Mouse (Mus musculus) kidney, embryonic 16.5 days (tissue): ENCODE measurements around the gene Ccdc187. TPM values are rescaled to one million over a fixed set of nuclear protein-coding genes. Genes with fewer than 3 reads are reported as not detected.

ENCODE experiments used
- ATAC-seq: fragments of 200-750 bp; cut with Nextera tagmentation; 2 replicates; pipeline ENCODE4 v1.8.0; 2017; ENCODE audit warnings: moderate TSS enrichment; ENCODE audit not compliant: low FRiP score, low TSS enrichment
- H3K27ac ChIP-seq: fragments of 300-500 bp; sonication (generic); 2 replicates; pipeline ENCODE4 v1.5.1; 2014; ENCODE audit warnings: low read length
- H3K27me3 ChIP-seq: fragments of 300-500 bp; sonication (generic); 2 replicates; pipeline ENCODE4 v1.6.1; 2014; ENCODE audit warnings: low read length, control low read depth, mixed read lengths; ENCODE audit not compliant: insufficient read depth
- H3K36me3 ChIP-seq: fragments of 300-500 bp; sonication (generic); 2 replicates; pipeline ENCODE4 v1.6.1; 2014; ENCODE audit warnings: low read length, control low read depth, mixed read lengths; ENCODE audit not compliant: insufficient read depth
- H3K4me1 ChIP-seq: fragments of 300-500 bp; sonication (generic); 2 replicates; pipeline ENCODE4 v1.6.1; 2014; ENCODE audit warnings: low read length, control low read depth, mixed read lengths; ENCODE audit not compliant: insufficient read depth
- H3K4me2 ChIP-seq: fragments of 300-500 bp; sonication (generic); replicated peaks from 2 replicates; pipeline ENCODE4 v1.6.1; 2014; ENCODE audit warnings: low read depth, low read length
- H3K4me3 ChIP-seq: fragments of 300-500 bp; sonication (generic); 2 replicates; pipeline ENCODE4 v1.5.1; 2014; ENCODE audit warnings: mild to moderate bottlenecking, low read length
- H3K9ac ChIP-seq: fragments of 300-500 bp; sonication (generic); replicated peaks from 2 replicates; pipeline ENCODE4 v1.6.1; 2014; ENCODE audit warnings: low read length
- H3K9me3 ChIP-seq: fragments of 300-500 bp; sonication (generic); 2 replicates; pipeline ENCODE4 v1.6.1; 2016; ENCODE audit warnings: low read length, control low read depth
- WGBS: fragments of 180-500 bp; shearing (Covaris S2); extraction: QIAGEN DNeasy Blood & Tissue Kit; methylation state at CpG from one replicate; pipeline ENCODE4 v1.1.7; 2014; 5-methylcytosine and 5-hydroxymethylcytosine counted together
- polyA plus RNA-seq: library from polyadenylated mRNA; unstranded; fragments of >200 nt; fragmentation: Nextera tagmentation; extraction: Ambion mirVana; gene quantifications from 2 replicates; pipeline ENCODE4 v1.2.1, GENCODE M21; 2015

Gene Ccdc187
- 0.02 and 0.03 TPM in 2 replicates for polyA plus RNA-seq

DNA sequence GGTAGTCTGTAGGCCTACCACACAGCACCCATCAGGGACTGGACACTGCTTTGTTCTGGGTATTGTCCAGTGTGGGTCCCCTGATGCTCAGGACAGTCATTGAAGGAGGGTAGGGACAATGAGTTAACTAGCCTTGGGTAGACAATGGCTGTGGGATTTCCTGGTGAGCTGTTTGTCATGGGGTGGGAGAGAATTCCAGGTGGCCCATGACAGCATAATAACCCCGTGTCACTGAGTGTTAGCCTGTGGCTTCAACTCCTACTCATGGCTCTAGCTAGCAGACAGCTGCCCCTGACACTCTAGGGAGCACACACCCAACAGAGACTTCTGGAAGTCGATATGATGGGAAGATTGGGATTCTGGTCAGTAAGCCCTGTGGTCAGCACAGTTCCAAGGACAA is at the start of gene Ccdc187:
TSS of gene Ccdc187 (minus strand) at position 101 of the 400 bp plus-strand sequence.
- H3K27me3 ChIP-seq = 0 out of 2 replicates have a peak, but pooled peaks cover 9% of the 10 kb centered on the region
- WGBS = 63% methylated on average over 2 of the region's 2 CpGs
- no peak for ATAC-seq
- H3K27ac ChIP-seq = no peak within 1 kb of the TSS
- no peak within 1 kb of the TSS for H3K4me3 ChIP-seq
- peaks cover 21% of the 10 kb centered on the region for H3K4me1 ChIP-seq
- no peak within 1 kb of the TSS for H3K9ac ChIP-seq
- H3K9me3 ChIP-seq = no peaks in the 10 kb centered on the region
- H3K36me3 ChIP-seq = no peaks in the 10 kb centered on the region
- no peak within 1 kb of the TSS for H3K4me2 ChIP-seq

DNA sequence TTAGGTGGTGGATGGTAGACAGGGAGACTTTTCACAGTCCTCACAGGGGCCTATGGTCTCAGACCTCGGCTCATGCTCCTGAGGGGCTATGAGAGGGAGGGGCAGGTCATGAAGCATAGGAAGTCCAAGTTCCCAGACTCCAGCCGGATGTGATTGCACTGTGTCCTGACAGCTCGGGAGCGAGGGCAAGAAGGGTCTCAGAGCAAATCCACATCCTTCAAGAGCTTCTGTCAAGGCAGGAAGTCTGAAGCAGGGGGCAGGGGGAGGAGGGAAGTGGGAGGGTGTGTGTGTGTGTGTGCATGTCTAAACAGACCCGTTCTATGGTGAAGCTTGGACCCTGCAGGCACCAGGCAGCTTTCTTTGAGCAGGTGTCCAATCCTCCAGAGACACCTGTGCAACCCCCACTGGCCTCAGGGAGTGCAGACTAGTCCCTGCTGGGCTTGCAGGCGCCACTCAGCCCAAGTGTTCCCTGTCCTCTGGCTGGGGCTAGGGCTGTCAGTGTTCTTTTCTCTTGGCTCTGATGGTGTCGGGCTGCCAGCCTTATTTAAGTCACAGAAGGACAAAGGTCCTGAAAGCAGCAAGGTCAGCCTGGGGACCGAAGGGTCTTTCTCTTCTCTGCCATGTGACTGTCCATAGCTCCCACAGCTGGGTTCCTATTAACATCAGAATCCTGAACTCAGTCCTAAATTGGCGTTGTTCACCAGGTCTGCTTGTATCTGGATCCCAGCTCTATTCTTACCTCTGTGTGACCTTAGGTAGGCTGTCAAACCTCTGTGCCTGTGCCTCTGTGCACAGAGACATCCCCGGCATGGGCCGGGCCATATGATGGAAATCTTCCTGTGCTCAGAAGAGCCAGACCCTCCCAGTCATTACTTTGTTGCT is 48.5 kb upstream of the Ccdc187 start:
- 43% methylated on average over 11 of the region's 11 CpGs for WGBS
- ATAC-seq = peak; percentile 72
- peak overlapping the region; percentile 16; the same call in 1 of the 2 replicates for H3K9ac ChIP-seq

DNA sequence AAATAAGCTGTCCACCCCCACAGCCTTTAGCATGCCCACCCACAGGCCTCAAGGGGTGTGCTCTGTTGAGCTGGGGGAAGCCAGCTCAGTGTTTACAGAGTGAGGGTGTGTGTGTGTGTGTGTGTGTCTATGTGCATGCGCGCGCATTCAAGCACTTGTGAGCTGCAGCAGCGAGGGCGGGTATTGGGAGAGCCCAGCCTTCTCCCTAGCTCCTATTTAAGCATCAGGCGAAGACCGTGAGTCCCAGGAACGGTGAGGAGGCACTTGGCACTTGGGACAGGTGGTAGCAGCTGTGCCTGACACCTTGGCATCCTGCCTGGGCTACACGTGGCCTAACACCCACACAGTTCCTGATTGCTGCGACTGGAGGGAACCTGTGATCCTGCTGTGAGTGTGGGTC is 47.7 kb upstream of the Ccdc187 start:
- no peaks in the 10 kb centered on the region for H3K27me3 ChIP-seq
- no peaks in the 10 kb centered on the region for H3K9me3 ChIP-seq
- peak overlapping the region; percentile 88 for H3K27ac ChIP-seq
- 0 out of 2 replicates have a peak overlapping the region, but pooled peaks have one; percentile 16 for H3K9ac ChIP-seq
- H3K36me3 ChIP-seq = peaks cover 35% of the 10 kb centered on the region
- no peak overlapping the region for H3K4me2 ChIP-seq
- H3K4me1 ChIP-seq = peaks cover 27% of the 10 kb centered on the region
- no peak overlapping the region for H3K4me3 ChIP-seq
- peak; percentile 36; the same call in 1 of the 2 replicates for ATAC-seq
- WGBS = 49% methylated on average over 10 of the region's 10 CpGs

More for the DNA sequence above, 48.5 kb upstream of the Ccdc187 start:
- peaks cover 27% of the 10 kb centered on the region for H3K4me1 ChIP-seq
- H3K36me3 ChIP-seq = peaks cover 39% of the 10 kb centered on the region
- H3K4me2 ChIP-seq = no peak overlapping the region
- peak overlapping the region; percentile 88 for H3K27ac ChIP-seq
- no peak overlapping the region for H3K4me3 ChIP-seq
- no peaks in the 10 kb centered on the region for H3K27me3 ChIP-seq
- no peaks in the 10 kb centered on the region for H3K9me3 ChIP-seq

DNA sequence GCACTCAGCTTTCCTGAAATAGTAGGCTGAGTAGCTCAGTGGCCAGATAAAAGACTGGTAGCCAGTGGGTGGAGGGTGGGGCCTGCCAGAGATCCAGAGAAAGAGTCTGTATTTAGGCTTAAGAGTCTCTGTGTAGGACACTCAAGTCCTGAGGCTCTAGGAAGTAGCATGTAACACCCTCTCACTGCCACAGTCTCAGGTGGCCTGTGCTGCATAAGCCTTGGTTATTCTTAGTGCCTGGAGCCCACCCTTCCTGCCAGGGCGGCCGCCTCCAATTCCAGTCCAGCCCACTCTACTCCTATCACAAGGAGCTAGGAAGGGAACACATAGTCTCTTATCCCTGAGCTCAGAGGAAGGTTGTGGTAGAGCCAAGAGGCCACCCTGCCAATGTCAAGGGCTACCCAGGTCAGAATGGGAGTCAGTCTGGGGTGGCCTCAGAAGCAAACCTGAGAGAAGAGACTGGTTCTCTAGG is 47.2 kb upstream of the Ccdc187 start:
- no peak for ATAC-seq
- Histone ChIP-seq H3K27me3 (no peaks in the 10 kb centered on the region), H3K9me3 (no peaks in the 10 kb centered on the region), H3K9ac (no peak overlapping the region), H3K4me3 (no peak overlapping the region), H3K4me1 (peaks cover 27% of the 10 kb centered on the region), H3K36me3 (peaks cover 31% of the 10 kb centered on the region), H3K4me2 (no peak overlapping the region), H3K27ac (peak overlapping the region; percentile 88)
- 82% methylated on average over 2 of the region's 2 CpGs for WGBS

DNA sequence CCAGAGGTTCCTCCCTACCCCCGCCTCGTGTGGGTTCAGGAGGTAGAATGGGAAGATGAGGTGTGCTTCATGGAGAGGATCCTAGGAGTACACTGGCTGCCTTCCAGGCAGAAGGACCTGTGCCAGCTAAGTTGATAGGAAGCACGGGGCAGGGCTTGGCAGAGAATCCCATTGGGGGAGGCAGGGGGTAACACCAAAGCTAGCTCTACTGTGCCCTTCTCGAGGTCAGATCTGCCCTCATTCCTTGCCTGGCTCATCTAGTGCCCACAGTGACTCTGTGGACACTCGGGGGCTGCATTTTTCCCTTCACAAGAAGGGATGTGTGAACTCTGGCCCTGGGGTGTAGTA is 44.8 kb upstream of the Ccdc187 start:
- Histone ChIP-seq H3K4me3 (no peak overlapping the region), H3K4me1 (peaks cover 27% of the 10 kb centered on the region), H3K36me3 (peaks cover 15% of the 10 kb centered on the region; the same call in 1 of the 2 replicates), H3K4me2 (no peak overlapping the region), H3K27me3 (no peaks in the 10 kb centered on the region), H3K9me3 (no peaks in the 10 kb centered on the region), H3K9ac (no peak overlapping the region), H3K27ac (no peak overlapping the region)
- WGBS = 89% methylated on average over 5 of the region's 5 CpGs
- no peak for ATAC-seq

DNA sequence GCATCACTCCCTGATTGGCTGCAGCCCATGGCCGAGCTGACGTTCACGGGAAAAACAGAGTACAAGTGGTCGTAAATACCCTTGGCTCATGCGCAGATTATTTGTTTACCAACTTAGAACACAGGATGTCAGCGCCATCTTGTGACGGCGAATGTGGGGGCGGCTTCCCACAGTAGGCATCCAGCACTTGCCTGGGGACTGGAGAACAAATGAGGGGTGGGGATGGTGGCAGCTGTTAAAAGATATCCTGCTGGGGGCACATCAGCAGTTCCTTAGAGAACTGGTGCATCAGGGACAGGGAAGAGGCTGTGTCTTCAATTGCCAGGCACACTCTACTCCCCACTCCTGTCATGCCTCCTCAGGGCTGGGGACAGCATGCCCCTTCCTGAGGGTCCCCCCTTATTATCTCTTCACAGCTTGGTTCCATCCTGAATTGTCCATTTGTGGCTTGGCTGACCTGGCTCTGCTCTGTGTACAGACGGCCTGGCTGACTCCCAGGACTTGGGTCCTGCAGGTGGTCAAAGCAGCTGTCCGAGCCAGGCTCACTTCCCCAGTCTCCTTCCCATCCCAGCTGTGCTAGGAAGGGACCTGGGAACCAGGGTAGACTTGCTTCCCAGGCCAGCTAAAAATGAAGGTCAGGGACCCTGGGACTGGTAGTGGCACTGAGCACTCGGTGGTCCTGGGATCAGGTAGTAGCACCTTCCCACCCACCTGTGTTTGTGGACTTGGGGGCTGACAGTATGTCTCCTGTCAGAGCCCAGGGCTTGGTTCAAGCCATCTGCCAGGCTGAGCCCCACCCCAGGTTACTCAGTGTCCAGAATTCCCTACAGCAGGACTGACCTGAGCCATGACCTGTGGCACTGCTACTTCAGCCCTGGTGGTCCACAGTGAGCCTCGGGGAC is 44.2 kb upstream of the Ccdc187 start:
- Histone ChIP-seq H3K4me1 (peaks cover 24% of the 10 kb centered on the region), H3K27me3 (no peaks in the 10 kb centered on the region), H3K4me2 (no peak overlapping the region), H3K36me3 (peaks cover 15% of the 10 kb centered on the region; the same call in 1 of the 2 replicates), H3K27ac (no peak overlapping the region), H3K9me3 (no peaks in the 10 kb centered on the region), H3K4me3 (no peak overlapping the region), H3K9ac (no peak overlapping the region)
- no peak for ATAC-seq
- 85% methylated on average over 8 of the region's 13 CpGs for WGBS

DNA sequence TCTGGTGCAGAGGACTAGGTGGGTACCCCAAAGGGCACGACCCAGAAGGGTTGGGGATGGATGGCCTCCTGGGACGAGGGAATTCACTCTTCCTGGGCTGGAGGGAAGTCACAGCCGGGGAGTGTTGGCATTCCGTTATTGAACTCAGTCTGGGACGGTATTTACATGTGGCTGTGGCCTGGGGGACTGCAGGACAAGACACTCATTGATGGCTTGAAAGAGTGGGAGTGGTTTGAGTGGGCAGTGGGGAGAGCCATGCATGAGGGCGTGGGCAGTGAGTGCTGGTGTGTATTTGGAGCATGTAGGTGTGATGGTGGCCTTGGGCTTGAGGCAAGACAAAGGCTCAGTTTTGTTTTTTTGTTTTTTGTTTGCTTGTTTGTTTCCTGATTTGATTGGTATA is 36.3 kb upstream of the Ccdc187 start:
- no peak for ATAC-seq
- peaks cover 24% of the 10 kb centered on the region for H3K36me3 ChIP-seq
- H3K27me3 ChIP-seq = no peaks in the 10 kb centered on the region
- no peaks in the 10 kb centered on the region for H3K9me3 ChIP-seq
- no peaks in the 10 kb centered on the region for H3K4me1 ChIP-seq
- 69% methylated on average over 6 of the region's 6 CpGs for WGBS
- no peak overlapping the region for H3K4me3 ChIP-seq
- H3K9ac ChIP-seq = 0 out of 2 replicates have a peak overlapping the region, but pooled peaks have one; percentile 26
- 0 out of 2 replicates have a peak overlapping the region, but pooled peaks have one; percentile 10 for H3K27ac ChIP-seq
- H3K4me2 ChIP-seq = no peak overlapping the region

DNA sequence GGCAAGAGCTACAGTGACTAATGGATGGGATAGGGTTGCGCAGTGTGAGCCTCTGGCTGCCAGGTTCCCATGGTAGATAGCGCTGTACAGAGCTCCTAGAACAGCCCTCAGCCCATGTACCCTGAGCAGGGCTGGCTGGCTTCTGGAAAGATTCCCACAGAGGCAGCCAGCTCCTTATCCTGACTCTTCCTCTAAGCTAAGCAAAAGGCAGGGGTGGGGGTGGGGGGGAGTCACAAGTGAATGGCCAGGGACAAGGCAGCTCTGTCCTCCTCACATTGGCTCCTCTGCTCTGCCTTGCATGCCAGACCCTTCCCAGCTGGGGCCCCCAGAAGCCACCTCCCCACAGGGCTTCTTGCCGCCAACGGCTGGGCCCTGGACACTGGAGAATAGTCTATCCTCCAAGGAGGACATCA is 35.7 kb upstream of the Ccdc187 start:
- Histone ChIP-seq H3K4me3 (no peak overlapping the region), H3K4me1 (no peaks in the 10 kb centered on the region), H3K4me2 (no peak overlapping the region), H3K27me3 (no peaks in the 10 kb centered on the region), H3K36me3 (peaks cover 29% of the 10 kb centered on the region), H3K9me3 (no peaks in the 10 kb centered on the region), H3K27ac (peak overlapping the region; percentile 48; the same call in 1 of the 2 replicates), H3K9ac (0 out of 2 replicates have a peak overlapping the region, but pooled peaks have one; percentile 26)
- peak; percentile 47; the same call in 1 of the 2 replicates for ATAC-seq
- WGBS = 69% methylated on average over 4 of the region's 4 CpGs

DNA sequence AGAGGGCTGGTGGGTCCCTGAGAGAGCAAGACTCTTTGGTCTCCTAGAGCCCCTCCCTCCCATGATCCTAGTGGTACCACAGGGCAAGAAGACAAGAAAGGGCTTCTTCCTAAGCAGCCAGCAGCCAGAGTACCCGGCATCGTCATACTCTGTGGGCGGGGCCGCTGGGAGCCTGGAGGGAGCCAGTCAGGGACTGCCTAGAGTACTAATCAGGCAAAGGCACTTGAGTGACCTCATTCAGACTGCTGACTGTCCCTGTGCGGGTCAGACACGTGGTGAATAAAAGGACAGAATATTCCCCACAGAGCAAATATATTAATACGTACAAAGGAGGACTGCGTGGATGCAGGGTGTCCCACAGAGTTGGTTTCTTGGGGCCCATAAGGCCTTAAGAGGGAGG is 35.0 kb upstream of the Ccdc187 start:
- H3K4me3 ChIP-seq = no peak overlapping the region
- H3K36me3 ChIP-seq = peaks cover 36% of the 10 kb centered on the region
- no peak overlapping the region; the same call in 1 of the 2 replicates for H3K27ac ChIP-seq
- H3K4me1 ChIP-seq = no peaks in the 10 kb centered on the region
- no peaks in the 10 kb centered on the region for H3K9me3 ChIP-seq
- ATAC-seq = no peak
- H3K4me2 ChIP-seq = no peak overlapping the region
- WGBS = 66% methylated on average over 8 of the region's 8 CpGs
- no peak overlapping the region for H3K9ac ChIP-seq
- H3K27me3 ChIP-seq = no peaks in the 10 kb centered on the region
